Mouse (Mus musculus) kidney, adult 2 months (tissue): ENCODE results near the gene Olfr922.

Source experiments
- CTCF ChIP-seq: fragments of 200-500 bp; conservative IDR thresholded peaks from 2 replicates; pipeline ENCODE4 v1.5.1; 2011; ENCODE audit warnings: low read depth, mild to moderate bottlenecking, control low read depth, low read length, moderate library complexity, mixed read lengths; ENCODE audit not compliant: insufficient read depth, insufficient read length
- POLR2A ChIP-seq: fragments of 200-500 bp; IDR thresholded peaks from one replicate; pipeline ENCODE4 v1.6.1; 2011; ENCODE audit warnings: low read depth, low read length, control low read depth

DNA sequence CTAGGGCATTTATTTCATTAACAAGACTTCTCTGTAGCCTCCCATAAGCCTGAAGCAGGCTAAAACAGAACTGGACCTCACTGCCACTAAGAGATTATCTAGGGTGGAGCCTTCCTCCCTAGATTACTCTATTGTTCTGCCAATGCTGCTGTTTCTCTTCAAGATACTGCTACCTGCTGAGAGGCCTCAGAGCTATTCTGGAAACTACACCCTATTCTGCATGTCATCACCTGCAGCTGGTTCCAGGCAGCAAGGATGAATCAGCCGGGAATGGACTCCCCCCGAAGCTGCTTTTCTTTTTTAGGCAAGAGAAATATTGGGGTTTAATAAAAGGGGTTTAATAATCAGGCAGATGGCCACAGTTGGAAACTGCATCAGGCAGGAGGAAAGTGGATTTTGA is 18.6 kb downstream of the Olfr922 start:
- TF ChIP-seq POLR2A (no peak), CTCF (no peak)
